Mouse (Mus musculus): Measurements from ENCODE around the gene Ncoa3.
A peak's percentile ranks its signal among the peaks of the same experiment; 100 is the strongest.

Gene Ncoa3

GRCm38 (mm10) chr2:165974383-165974782, 18.1 kb upstream of the Ncoa3 start:
- DNase-seq, result no peak

GRCm38 (mm10) chr2:165976186-165976585, 16.2 kb upstream of the Ncoa3 start:
- no peak for DNase-seq

DNA sequence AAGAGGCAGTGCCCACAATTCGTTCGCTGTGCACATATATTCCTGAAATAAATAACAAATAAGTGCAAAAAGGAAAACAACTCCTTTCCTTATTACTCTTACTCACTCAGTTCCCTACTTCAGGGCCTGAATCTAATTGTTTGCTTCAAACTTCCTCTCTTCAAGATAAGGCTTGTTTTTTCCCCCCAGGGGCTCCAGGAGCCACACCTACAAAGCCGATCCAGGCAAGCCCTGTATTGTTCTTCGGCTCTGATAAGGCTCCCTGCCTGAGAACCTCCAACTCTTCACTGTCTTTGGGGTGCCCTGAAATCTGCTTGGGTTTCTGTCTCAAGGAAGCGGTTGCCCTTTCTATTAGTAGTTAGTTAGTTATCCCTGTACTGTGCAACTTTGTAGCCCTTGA, 15.6 kb upstream of the Ncoa3 start:
- no peak for DNase-seq

DNA sequence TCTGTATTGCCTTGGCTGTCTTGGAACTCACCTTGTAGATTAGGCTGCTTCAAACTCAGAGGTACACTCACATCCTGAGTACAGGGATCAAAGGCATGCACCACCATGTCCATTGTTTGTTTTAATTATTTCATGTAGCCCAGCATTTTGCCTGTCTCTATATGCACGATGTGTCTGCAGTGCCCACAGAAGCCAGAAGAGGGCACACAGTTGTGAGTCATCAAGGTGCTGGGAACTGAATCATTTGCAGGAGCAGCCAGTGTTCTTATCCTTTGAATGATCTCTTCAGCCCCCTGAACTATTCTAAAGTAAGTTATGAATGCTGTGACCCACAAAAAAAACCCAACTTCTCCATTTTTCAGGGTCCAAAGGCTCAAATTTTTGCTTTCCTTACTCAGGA, 14.3 kb upstream of the Ncoa3 start:
- DNase-seq, result no peak

- no peak for DNase-seq
Measured at GRCm38 (mm10) chr2:165981248-165981977, 11.0 kb upstream of the Ncoa3 start.

DNA sequence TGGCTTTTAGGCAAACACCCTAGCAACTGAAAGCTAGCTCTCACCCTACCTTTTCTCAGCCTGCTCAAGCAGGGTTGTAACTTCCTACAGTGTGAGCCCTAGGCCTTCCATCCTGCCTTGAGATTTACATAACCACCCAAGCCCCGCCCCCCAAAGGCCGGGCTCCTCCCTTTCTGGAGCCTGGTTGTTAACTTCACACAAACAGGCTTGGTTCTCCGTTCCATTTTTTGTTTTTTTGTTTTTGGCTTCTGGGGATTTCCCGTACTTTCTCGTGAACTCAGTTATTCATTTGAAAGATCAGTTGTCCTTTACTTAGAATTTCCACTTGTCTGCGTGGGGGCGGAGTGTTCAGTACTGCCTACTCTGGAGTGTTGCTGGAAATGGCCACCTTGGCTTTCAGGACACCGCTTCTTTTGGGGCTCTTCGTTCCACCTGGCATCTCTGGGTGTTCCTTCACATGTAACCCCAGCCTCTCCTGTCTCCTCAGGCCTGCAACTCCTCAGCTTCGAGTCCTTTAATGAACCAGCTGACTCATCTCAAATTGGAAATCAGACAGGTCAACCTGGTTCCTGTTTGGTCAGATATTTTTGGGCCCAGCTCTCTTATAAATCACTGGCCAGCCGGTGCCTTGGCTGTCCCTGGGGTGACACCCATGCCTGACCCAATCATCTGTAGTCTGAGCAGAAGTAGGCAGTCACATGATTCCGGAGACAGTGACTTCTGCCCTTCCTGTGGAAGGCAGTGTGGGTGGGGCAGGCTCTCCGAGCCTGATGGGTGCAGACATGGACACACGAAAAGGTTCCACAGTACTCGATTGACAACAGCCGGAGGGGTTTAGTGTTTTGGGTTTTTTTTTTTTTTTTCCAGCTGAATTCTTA, 9.7 kb upstream of the Ncoa3 start:
- no peak for DNase-seq

GRCm38 (mm10) chr2:165984318-165984717, 8.1 kb upstream of the Ncoa3 start:
- DNase-seq, result no peak

- no peak for DNase-seq
Measured at GRCm38 (mm10) chr2:165984891-165985290, 7.5 kb upstream of the Ncoa3 start.

DNA sequence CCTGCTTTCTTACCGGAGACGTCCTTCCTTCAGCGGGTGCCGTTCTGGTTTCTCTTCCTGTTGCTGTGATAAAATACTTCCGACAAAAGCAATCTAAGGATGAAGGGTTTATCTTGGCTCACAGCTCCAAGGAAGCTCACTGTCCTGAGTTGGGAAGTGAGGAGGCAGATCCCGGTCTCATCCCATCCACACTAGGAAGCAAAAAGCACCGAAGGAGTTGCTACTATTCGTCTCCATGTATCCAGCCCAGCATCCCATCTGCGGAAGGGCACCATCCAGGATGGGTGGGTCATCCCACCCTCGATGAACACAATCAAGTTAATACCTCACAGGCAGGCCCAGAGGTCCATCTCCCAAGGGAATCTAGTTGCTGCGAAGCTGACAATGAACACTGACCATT, 6.9 kb upstream of the Ncoa3 start:
- DNase-seq, result no peak

DNA sequence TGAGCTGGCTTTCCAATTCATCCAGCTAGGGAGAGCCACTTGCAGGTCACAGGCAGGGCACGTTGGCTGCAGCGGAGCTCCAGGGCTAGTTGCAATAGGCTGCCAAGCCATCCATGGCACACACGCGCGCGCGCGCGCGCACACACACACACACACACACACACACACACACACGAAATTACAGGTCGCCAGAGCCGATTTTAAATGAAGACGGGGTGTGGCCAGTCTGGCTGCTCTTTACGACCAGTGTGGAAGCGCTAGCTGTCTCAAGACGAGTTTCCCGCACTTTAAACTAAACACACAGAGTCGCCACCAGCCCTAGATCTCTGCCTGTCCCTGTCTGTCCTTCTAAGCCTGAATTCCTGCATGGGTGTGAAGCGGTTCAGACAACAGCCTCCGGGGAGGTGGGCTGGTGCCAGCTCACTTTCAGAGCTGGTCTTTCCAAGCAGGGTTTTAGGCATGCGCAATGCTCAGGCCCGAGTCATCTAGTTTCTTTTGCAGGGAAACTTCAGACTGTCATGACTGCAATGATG, 5.4 kb upstream of the Ncoa3 start:
- peak; percentile 26 for DNase-seq

GRCm38 (mm10) chr2:165993173-165993900, 901 bp downstream of the Ncoa3 start:
- peak; percentile 51 for DNase-seq

DNA sequence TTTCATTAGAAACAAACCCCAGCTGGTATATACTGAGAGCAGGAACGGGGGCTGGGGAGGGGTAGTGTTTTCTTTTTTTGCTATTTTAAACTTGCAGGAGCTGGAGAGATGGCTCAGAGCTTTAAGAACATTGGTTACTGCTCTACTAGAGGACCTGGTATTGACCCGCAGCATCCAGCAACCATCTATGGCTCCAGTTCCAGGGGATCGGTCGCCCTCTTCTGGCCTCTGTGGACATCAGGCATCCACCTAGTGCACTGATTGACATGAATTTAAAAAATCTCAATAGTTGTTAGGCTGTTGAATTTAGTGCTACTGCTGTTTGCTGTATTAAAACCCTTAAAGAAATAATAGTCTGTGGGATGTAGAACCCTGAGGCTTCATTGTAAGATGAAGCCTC, 1.9 kb downstream of the Ncoa3 start:
- no peak for DNase-seq

DNA sequence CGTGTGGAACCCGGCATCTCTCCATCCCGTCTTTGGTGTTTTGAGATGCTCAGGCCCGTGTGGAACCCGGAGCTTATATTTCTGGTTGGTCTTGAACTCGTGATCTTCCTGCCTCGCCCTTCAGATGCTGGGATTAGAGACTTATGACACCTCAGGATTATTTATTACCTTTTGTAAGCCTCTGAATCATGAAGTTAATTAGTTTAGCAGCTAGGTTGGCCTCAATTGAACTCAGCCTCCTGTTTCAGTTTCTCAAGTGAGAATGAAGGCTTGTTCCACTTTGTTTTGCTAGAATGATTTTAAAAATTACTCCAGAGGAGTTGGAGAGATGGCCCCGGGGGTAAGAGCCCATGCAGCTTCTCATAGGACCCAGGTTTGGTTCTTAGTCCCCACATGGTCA, 3.3 kb downstream of the Ncoa3 start:
- no peak for DNase-seq

GRCm38 (mm10) chr2:165996130-165996529, 3.7 kb downstream of the Ncoa3 start:
- no peak for DNase-seq

DNA sequence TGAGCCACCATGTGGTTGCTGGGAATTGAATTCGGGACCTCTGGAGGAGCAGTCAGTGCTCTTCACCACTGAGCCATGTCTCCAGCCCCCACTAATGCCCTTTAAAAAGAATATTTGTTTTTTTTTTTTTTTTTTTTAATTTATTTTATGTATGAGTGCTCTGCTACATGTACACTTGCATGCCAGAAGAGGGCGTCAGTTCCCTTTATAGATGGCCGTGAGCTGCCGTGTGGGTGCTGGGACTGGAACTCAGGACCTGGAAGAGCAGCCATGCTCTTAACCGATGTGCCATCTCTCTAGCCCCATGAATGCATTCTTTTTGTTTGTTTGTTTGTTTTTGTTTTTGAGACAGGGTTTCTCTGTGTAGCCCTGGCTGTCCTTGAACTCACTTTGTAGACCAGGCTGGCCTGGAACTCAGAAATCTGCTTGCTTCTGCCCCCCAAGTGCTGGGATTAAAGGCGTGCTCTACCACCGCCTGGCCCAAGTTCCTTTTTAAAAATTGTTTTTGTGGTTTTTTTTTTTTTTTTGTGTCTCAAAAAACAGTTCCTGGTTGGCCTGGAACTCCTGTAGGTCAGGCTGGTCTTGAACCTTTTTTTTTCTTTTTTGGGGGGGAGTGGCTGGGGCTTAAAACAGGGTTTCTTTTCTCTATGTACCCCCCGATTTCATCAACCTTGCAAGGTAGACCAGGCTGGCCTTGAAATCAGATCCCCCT, 5.0 kb downstream of the Ncoa3 start:
- no peak for DNase-seq

DNA sequence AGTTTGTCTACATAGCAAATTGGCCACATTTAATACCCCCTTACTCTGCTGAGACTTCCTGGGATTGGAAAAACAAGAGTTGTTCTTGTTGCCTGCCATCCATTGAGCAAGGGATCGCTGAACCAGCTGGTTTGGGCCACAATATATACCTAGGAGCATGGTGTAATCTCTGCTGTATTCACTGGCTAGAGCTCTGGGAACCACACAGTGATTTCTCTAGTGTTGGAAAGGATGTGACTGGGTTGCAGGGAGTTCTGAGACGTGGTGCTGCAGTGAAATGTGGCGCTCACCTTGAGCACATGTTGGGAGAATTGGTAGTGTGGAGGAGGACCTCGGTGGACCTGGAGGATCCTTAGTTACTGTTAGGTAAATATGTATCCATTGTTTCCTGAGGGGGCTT, 6.5 kb downstream of the Ncoa3 start:
- no peak for DNase-seq

DNA sequence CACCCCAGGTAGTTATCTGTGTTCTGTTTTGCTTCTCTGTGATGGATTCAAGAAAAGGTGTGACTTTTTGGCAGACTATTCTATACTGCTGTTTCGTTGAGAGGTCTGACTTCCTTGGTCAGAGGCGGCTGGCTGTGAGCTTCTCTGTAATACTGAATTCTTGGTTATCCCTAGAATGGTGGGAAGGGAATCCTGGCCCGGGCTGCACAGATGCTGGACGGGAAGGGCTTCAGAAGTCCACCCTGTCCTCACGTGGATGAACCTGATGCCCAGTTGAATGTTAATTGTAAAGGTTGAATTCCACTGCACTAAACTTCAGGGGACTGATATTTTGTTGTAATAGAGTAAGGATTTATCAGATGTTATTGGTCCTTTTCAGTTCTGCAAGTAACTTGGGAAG, 7.4 kb downstream of the Ncoa3 start:
- no peak for DNase-seq

DNA sequence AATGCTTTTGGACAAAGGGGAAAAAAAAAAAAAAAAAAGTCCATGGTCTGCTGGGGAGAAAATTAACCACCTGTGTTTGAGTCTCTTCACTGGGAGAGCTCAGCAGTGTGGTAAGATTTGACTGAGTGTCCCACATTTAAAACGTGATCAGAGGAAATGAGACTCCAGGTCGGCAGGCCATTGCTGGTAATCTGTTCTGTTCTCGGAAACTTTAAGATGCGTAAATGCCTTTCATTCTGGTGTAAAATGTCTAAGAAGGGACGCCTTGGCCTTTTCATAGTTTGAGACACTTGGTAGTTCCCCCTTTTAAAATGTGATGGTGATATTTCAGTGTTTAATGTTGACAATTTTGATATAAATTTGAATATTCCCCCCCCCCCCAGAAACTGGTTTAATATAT, 7.8 kb downstream of the Ncoa3 start:
- DNase-seq, result no peak

GRCm38 (mm10) chr2:166000769-166001168, 8.3 kb downstream of the Ncoa3 start:
- no peak for DNase-seq

- no peak for DNase-seq
Measured at GRCm38 (mm10) chr2:166001362-166001761, 8.9 kb downstream of the Ncoa3 start.

GRCm38 (mm10) chr2:166001768-166002167, 9.3 kb downstream of the Ncoa3 start:
- no peak for DNase-seq

DNA sequence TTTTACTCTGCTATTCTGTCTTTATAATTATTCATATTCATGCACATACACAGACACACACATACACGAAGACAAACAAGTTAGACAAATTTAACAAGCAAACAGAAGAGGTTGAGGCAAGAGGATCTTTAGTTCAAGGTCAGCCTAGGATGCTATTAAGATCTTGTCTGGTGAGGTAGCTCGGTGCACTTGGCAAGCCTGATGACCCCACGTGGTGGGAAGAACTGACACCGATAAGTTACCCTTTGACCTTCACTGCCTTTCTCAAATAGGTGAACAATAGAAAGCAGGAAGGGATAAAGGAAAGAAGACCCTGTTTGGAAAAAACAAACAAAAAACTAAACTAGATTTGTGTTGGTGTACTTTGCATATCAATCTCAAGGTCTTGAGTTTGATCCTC, 10.0 kb downstream of the Ncoa3 start:
- no peak for DNase-seq

DNA sequence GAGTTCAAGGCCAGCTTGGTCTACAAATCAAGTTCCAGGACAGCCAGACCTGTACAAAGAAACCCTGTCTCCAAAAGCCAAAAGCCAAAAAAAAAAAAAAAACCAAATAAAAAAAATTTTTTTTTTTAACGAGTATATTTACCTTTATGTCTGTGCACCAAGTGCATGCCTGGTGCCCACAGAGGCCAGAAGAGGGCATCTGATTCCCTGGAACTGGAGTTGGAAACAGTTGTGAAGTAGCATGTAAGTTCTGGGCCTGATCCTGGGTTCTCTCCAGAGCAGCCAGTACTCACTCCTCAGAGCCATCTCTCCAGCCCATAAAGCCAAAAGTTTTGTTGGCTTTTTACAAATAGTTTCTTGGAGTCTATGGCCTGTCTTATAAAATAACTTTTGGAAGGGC, 10.6 kb downstream of the Ncoa3 start:
- no peak for DNase-seq

All from cerebellum, adult 11-12 months (tissue).